Mouse (Mus musculus): ENCODE measurements around the gene Recql5. TPM values are rescaled to one million over a fixed set of nuclear protein-coding genes. Genes with fewer than 3 reads are reported as not detected.
"Not testable (repeated sequence)": the region's sequence is repeated elsewhere in the genome, so short reads cannot be mapped to it uniquely, and the experiment has no call there.

Recql5 gene
- polyA plus RNA-seq, 1 experiment from 2014 or later, result 17.2 TPM

GRCm38 (mm10) chr11:115859143-115859945, 73.9 kb downstream of the Recql5 start:
- peaks cover 46% of the 10 kb centered on the region for H3K27me3 ChIP-seq (ENCODE audit: control insufficient read depth, insufficient read depth, low read length)
- peak overlapping the region; percentile 26 for H3K4me3 ChIP-seq (replicated peaks; ENCODE audit: low read length)
- peak overlapping the region; percentile 50 for H3K4me2 ChIP-seq (replicated peaks)
- no peaks in the 10 kb centered on the region for H3K36me3 ChIP-seq (replicated peaks; ENCODE audit: control insufficient read depth, insufficient read depth)
- peak overlapping the region; percentile 36; the same call in 1 of the 2 replicates for H3K9ac ChIP-seq
- 2% methylated on average over 53 of the region's 75 CpGs for WGBS
- H3K9me3 ChIP-seq (ENCODE audit: control insufficient read depth, low read length), result no peaks in the 10 kb centered on the region
- H3K4me1 ChIP-seq (replicated peaks; ENCODE audit: control insufficient read depth, insufficient read depth, low read length), result 0 out of 2 replicates have a peak, but pooled peaks cover 9% of the 10 kb centered on the region
- H3K27ac ChIP-seq, result no peak overlapping the region
- DNase-seq (ENCODE audit: low spot score), result peak; percentile 73
- ATAC-seq (ENCODE audit: low FRiP score), result peak; percentile 73; the same call in 1 of the 2 replicates

- H3K4me3 ChIP-seq (replicated peaks; ENCODE audit: low read length), result peak within 1 kb of the TSS; percentile 26
- no peaks in the 10 kb centered on the region for H3K36me3 ChIP-seq (replicated peaks; ENCODE audit: control insufficient read depth, insufficient read depth)
- H3K9ac ChIP-seq, result peak within 1 kb of the TSS; percentile 36; the same call in 1 of the 2 replicates
- 11% methylated on average over 27 of the region's 27 CpGs for WGBS
- peaks cover 46% of the 10 kb centered on the region for H3K27me3 ChIP-seq (ENCODE audit: control insufficient read depth, insufficient read depth, low read length)
- no peak within 1 kb of the TSS for H3K27ac ChIP-seq
- DNase-seq (ENCODE audit: low spot score) (no peak), ATAC-seq (ENCODE audit: low FRiP score) (no peak)
- no peaks in the 10 kb centered on the region for H3K9me3 ChIP-seq (ENCODE audit: control insufficient read depth, low read length)
- H3K4me1 ChIP-seq (replicated peaks; ENCODE audit: control insufficient read depth, insufficient read depth, low read length), result 0 out of 2 replicates have a peak, but pooled peaks cover 9% of the 10 kb centered on the region
- peak within 1 kb of the TSS; percentile 50 for H3K4me2 ChIP-seq (replicated peaks)
These were observed 74.9 kb downstream of the Recql5 start, which contains the start of gene Myo15b for GRCm38 (mm10) chr11:115858354-115858753. TSS of gene Myo15b (plus strand) at chr11:115858406.

- H3K4me1 ChIP-seq (replicated peaks; ENCODE audit: control insufficient read depth, insufficient read depth, low read length), result 0 out of 2 replicates have a peak, but pooled peaks cover 9% of the 10 kb centered on the region
- H3K36me3 ChIP-seq (replicated peaks; ENCODE audit: control insufficient read depth, insufficient read depth), result no peaks in the 10 kb centered on the region
These were observed 75.3 kb downstream of the Recql5 start for GRCm38 (mm10) chr11:115857936-115858335.

GRCm38 (mm10) chr11:115857146-115857545, 76.1 kb downstream of the Recql5 start:
- not testable (repeated sequence) for ATAC-seq (ENCODE audit: low FRiP score)

More at GRCm38 (mm10) chr11:115857936-115858335, 75.3 kb downstream of the Recql5 start:
- Histone ChIP-seq H3K4me2 (replicated peaks) (no peak overlapping the region), H3K9me3 (ENCODE audit: control insufficient read depth, low read length) (no peaks in the 10 kb centered on the region), H3K9ac (no peak overlapping the region), H3K27me3 (ENCODE audit: control insufficient read depth, insufficient read depth, low read length) (peaks cover 46% of the 10 kb centered on the region), H3K4me3 (replicated peaks; ENCODE audit: low read length) (no peak overlapping the region), H3K27ac (no peak overlapping the region)
- no peak for ATAC-seq (ENCODE audit: low FRiP score)
- 39% methylated on average over 13 of the region's 13 CpGs for whole genome bisulfite sequencing
- no peak for DNase-seq (ENCODE audit: low spot score)

GRCm38 (mm10) chr11:115854674-115855073, 78.6 kb downstream of the Recql5 start:
- peaks cover 28% of the 10 kb centered on the region for H3K27me3 ChIP-seq (ENCODE audit: control insufficient read depth, insufficient read depth, low read length)
- DNase-seq (ENCODE audit: low spot score) (no peak), ATAC-seq (ENCODE audit: low FRiP score) (no peak)
- H3K4me3 ChIP-seq (replicated peaks; ENCODE audit: low read length), result no peak overlapping the region
- WGBS, result 83% methylated on average over 6 of the region's 6 CpGs
- no peak overlapping the region for H3K4me2 ChIP-seq (replicated peaks)
- no peak overlapping the region for H3K9ac ChIP-seq
- H3K36me3 ChIP-seq (replicated peaks; ENCODE audit: control insufficient read depth, insufficient read depth), result no peaks in the 10 kb centered on the region
- H3K27ac ChIP-seq, result no peak overlapping the region
- H3K9me3 ChIP-seq (ENCODE audit: control insufficient read depth, low read length), result no peaks in the 10 kb centered on the region
- 0 out of 2 replicates have a peak, but pooled peaks cover 9% of the 10 kb centered on the region for H3K4me1 ChIP-seq (replicated peaks; ENCODE audit: control insufficient read depth, insufficient read depth, low read length)

More at GRCm38 (mm10) chr11:115857146-115857545, 76.1 kb downstream of the Recql5 start:
- not testable (repeated sequence) for H3K4me1 ChIP-seq (replicated peaks; ENCODE audit: control insufficient read depth, insufficient read depth, low read length); H3K27ac ChIP-seq; H3K36me3 ChIP-seq (replicated peaks; ENCODE audit: control insufficient read depth, insufficient read depth); H3K4me3 ChIP-seq (replicated peaks; ENCODE audit: low read length); H3K4me2 ChIP-seq (replicated peaks); H3K9me3 ChIP-seq (ENCODE audit: control insufficient read depth, low read length); H3K9ac ChIP-seq; DNase-seq (ENCODE audit: low spot score)
- WGBS, result 92% methylated on average over 4 of the region's 4 CpGs
- H3K27me3 ChIP-seq (ENCODE audit: control insufficient read depth, insufficient read depth, low read length), result peaks cover 46% of the 10 kb centered on the region

- no peaks in the 10 kb centered on the region for H3K36me3 ChIP-seq (replicated peaks; ENCODE audit: control insufficient read depth, insufficient read depth)
- ATAC-seq (ENCODE audit: low FRiP score), result no peak
- WGBS, result 95% methylated on average over 2 of the region's 2 CpGs
These were observed 87.5 kb downstream of the Recql5 start for GRCm38 (mm10) chr11:115845819-115846218.

GRCm38 (mm10) chr11:115844240-115844639, 89.0 kb downstream of the Recql5 start:
- Histone ChIP-seq H3K9me3 (ENCODE audit: control insufficient read depth, low read length) (no peaks in the 10 kb centered on the region), H3K36me3 (replicated peaks; ENCODE audit: control insufficient read depth, insufficient read depth) (no peaks in the 10 kb centered on the region), H3K4me2 (replicated peaks) (no peak overlapping the region), H3K27ac (no peak overlapping the region), H3K9ac (no peak overlapping the region), H3K4me1 (replicated peaks; ENCODE audit: control insufficient read depth, insufficient read depth, low read length) (no peaks in the 10 kb centered on the region), H3K27me3 (ENCODE audit: control insufficient read depth, insufficient read depth, low read length) (no peaks in the 10 kb centered on the region), H3K4me3 (replicated peaks; ENCODE audit: low read length) (no peak overlapping the region)
- no peak for ATAC-seq (ENCODE audit: low FRiP score)
- WGBS, result 76% methylated on average over 8 of the region's 8 CpGs
- DNase-seq (ENCODE audit: low spot score), result no peak

More at GRCm38 (mm10) chr11:115845819-115846218, 87.5 kb downstream of the Recql5 start:
- Histone ChIP-seq H3K27me3 (ENCODE audit: control insufficient read depth, insufficient read depth, low read length) (no peaks in the 10 kb centered on the region), H3K4me1 (replicated peaks; ENCODE audit: control insufficient read depth, insufficient read depth, low read length) (no peaks in the 10 kb centered on the region), H3K27ac (no peak overlapping the region), H3K9me3 (ENCODE audit: control insufficient read depth, low read length) (no peaks in the 10 kb centered on the region), H3K4me2 (replicated peaks) (no peak overlapping the region), H3K4me3 (replicated peaks; ENCODE audit: low read length) (no peak overlapping the region), H3K9ac (no peak overlapping the region)
- DNase-seq (ENCODE audit: low spot score), result no peak

- no peak for ATAC-seq (ENCODE audit: low FRiP score)
- Histone ChIP-seq H3K4me2 (replicated peaks) (no peak overlapping the region), H3K27me3 (ENCODE audit: control insufficient read depth, insufficient read depth, low read length) (no peaks in the 10 kb centered on the region), H3K9ac (no peak overlapping the region), H3K27ac (no peak overlapping the region), H3K36me3 (replicated peaks; ENCODE audit: control insufficient read depth, insufficient read depth) (no peaks in the 10 kb centered on the region), H3K4me1 (replicated peaks; ENCODE audit: control insufficient read depth, insufficient read depth, low read length) (no peaks in the 10 kb centered on the region), H3K9me3 (ENCODE audit: control insufficient read depth, low read length) (no peaks in the 10 kb centered on the region), H3K4me3 (replicated peaks; ENCODE audit: low read length) (no peak overlapping the region)
- 95% methylated on average over 5 of the region's 5 CpGs for WGBS
- DNase-seq (ENCODE audit: low spot score), result no peak
These were observed 89.4 kb downstream of the Recql5 start for GRCm38 (mm10) chr11:115843891-115844239.

GRCm38 (mm10) chr11:115843141-115843890, 90.0 kb downstream of the Recql5 start:
- Histone ChIP-seq H3K4me3 (replicated peaks; ENCODE audit: low read length) (no peak overlapping the region), H3K9ac (no peak overlapping the region), H3K4me2 (replicated peaks) (no peak overlapping the region), H3K36me3 (replicated peaks; ENCODE audit: control insufficient read depth, insufficient read depth) (no peaks in the 10 kb centered on the region), H3K27ac (no peak overlapping the region), H3K4me1 (replicated peaks; ENCODE audit: control insufficient read depth, insufficient read depth, low read length) (no peaks in the 10 kb centered on the region), H3K27me3 (ENCODE audit: control insufficient read depth, insufficient read depth, low read length) (no peaks in the 10 kb centered on the region), H3K9me3 (ENCODE audit: control insufficient read depth, low read length) (no peaks in the 10 kb centered on the region)
- no peak for ATAC-seq (ENCODE audit: low FRiP score)
- no peak for DNase-seq (ENCODE audit: low spot score)
- 91% methylated on average over 10 of the region's 14 CpGs for WGBS

All from hindbrain, embryonic 14.5 days (tissue).